Mouse (Mus musculus): ENCODE measurements around the gene Hba-a1. TPM values are rescaled to one million over a fixed set of nuclear protein-coding genes. Genes with fewer than 3 reads are reported as not detected.
"Not testable (repeated sequence)": the region's sequence is repeated elsewhere in the genome, so short reads cannot be mapped to it uniquely, and the experiment has no call there.

Gene Hba-a1
- total RNA-seq, 1 experiment from 2014 or later = 2,198 TPM

DNA sequence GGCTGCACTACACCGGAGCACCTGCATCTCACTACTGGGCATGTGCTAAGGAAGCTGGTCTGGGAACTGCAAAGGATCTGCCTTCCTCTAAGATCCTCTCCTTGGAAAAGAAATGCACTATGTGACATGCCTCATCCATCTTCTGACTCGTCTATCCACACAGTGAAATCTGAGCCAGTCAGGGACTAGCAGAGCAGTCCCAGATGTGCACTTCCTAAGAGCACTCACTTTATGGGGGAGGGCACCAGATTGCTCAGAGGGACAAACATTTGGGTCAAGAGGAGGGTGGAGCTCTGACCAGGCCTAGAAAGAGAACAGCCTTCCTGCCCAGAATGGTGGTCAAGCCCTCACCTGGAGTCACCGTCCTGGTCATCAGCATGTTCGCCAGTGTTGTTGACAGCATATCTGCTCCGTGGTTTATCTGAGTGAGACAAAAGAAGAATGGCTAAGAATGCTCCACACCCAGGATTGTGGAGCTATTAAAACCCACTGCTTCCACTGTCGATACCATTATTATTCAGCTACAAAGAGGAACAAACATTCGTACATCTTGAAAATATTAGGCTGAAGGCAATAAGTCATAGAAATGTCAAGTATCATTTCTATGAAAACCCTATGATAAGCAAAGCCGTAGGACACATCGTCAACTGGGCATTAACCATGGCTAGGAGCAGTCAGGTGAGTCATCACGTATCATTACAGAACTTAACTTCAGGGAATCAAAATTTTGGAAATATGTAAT, 20.5 kb upstream of the Hba-a1 start:
- no peak for DNase-seq

DNA sequence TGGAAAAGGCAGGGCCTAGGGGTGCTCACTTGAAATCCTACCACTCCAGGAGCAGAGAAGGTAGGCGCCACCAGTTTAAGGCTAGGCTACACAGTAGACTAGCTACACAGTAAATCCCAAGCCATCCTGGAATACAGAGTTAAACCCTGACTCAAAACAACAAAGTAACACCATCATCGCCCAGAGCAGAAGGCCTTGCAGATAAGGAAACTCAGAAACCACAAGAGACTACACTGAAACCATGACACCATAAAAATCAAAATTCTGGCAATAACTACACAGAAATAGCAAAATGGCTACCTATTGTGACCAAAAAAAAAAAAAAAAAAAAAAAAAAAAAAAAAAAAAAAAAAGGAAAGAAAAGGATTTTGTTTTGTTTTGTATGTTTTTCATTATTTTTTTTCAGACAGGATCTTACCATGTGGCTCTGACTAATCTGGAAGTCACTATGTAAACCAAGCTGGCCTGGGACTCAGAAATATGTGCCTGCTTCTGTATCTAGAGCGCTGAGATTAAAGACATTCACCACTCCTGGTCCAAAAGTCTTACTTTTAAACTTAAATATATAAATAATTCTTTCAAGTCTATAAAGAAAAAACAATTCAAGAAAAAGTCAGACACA, 18.1 kb upstream of the Hba-a1 start:
- no peak for DNase-seq

DNA sequence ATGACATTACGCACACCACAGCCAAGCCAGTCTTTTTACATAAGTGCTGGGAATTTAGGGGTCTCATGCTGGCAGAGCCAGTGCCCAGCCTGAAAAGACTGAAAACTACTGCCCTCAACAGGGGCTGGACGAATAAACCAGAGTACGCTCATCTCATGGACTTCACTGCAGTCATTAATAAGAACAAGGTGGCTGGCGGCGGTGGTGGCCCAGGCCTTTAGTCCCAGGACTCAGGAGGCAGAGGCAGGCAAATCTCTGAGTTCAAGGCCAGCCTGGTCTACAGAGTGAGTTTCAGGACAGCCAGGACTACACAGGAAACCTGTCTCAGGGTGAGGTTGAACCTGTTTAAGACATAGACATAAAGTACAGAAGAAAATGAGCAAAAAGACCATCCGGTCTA, 17.1 kb upstream of the Hba-a1 start:
- DNase-seq = no peak

DNA sequence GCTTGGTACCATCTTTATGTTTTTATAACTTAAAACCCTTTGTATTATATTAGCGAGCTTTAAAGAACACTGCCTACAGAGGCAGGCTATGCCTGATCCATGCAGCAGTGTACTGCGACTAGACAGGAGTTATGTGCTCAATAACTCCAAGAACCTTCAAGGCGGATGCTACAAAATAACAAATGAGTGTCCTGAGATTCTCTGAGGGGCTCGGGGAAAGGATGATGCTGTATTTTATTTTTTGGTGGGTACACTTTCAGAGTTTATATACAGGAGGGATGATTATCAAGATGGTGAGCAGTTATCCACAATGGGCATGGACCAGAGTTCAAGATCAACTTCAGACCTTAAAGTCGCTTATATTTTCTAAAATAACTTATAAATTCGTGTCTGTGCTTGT, 16.5 kb upstream of the Hba-a1 start:
- DNase-seq = no peak

DNA sequence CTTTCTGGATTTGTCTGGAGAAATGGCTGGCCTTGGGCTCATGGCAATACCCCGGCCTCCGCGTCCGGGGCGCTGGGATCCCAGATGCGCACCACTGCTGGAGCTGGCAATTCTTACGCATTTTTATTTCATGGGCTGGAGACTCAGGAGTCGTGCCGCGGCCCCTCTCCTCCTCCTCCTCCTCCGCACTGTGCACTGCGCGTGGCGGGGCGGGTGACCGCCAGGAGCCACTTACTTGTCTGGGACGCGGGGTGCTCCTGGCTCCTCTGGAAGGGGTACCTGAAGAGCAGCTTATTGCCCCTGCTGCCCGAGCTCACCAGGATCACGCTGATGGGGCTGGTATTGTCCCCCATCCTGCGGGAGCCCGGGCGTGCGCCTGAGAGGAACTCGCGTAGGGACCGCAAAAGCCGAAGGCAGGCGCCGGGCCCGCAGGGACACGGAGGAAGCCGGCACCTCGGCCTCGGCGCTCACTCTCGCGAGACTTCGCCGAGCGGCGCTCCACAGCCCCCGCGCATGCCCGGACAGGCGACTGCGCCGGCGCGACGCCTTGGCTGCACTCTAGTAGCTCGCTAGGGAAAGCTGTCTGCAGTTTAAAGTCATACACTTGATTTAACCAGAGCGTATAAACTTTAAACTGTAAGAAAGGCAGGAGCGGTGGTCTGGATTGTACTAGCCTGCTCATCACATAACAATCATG, 16.0 kb upstream of the Hba-a1 start, which contains the start of gene Nprl3:
TSS of gene Nprl3 (minus strand) at position 520 of the 697 bp plus-strand sequence.
- peak; percentile 98 for DNase-seq

DNA sequence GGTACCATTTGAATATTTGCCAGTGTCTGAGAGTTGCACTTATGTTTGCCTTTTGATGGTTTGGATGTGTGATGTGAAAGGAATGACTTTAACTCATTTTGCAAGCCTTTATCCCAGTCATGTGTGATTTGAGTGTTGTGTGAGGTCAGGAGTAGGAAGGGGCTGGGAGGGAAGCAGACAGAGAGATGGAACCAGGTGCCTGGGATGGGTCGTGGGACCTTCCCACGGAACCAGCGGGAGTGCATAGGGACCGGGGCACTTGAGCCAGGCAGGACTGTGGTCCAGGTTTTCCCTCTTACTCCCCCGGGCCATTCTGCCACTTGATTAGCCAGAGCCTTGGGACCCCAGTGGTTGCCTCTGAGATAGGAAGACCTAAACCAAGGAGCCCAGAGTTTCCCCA, 15.3 kb upstream of the Hba-a1 start:
- DNase-seq = no peak

DNA sequence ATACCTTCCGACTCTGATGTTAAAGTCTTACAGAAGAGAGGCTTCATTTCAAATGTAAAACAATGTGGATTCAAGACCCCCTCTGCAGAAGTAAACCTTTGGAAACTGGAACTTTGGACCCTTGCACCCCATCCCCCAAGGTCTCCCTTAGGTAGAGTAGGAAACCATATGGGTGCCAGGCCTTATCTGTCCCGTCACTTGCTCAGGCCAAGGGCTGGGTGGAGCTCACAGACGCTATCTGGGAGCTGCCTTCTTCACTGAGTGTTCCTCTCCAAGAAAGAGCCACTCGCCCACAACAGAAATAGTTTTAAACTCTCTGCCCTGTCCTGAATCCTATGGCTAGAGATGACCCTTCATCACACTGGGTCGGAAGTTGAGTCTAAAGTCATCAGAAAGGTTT, 14.4 kb upstream of the Hba-a1 start:
- no peak for DNase-seq

DNA sequence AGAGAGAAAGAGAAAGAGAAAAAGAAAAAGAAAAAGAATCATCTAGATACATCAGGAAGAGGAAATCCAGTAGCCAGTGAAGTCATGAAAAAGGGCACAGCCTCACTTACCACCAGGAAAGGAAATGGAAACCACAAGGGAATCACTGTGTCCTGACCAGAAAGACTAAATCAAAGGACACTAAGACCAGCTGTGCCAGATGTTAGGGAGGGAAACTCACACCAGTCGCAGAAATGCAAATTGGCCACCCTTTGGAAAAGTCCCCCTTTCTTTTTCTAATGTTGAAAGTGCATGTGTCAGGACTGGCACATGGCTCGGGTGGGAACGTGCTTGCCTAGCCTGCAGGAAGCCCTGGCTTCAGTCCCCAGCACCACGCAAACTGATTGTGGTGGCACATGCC, 12.1 kb upstream of the Hba-a1 start:
- no peak for DNase-seq

DNA sequence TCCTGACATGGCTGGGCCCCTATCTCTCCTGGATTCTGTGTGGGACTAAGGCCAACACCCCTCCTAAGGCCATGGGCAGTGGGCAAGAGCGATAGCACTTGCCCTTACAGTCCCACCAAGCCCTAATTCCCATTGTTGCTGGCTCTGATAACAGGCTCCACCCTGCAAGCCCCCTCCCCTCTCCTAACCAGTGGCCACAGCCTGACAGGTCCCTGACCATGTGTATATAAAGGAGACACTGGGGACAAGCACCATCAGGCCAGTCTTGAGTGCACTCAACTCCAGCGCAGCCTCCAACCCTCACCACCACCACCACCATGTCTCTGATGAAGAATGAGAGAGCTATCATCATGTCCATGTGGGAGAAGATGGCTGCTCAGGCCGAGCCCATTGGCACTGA, 7.0 kb upstream of the Hba-a1 start, which contains the start of gene Hba-x:
TSS of gene Hba-x (plus strand) at position 54 of the 400 bp plus-strand sequence.
- DNase-seq = no peak

DNA sequence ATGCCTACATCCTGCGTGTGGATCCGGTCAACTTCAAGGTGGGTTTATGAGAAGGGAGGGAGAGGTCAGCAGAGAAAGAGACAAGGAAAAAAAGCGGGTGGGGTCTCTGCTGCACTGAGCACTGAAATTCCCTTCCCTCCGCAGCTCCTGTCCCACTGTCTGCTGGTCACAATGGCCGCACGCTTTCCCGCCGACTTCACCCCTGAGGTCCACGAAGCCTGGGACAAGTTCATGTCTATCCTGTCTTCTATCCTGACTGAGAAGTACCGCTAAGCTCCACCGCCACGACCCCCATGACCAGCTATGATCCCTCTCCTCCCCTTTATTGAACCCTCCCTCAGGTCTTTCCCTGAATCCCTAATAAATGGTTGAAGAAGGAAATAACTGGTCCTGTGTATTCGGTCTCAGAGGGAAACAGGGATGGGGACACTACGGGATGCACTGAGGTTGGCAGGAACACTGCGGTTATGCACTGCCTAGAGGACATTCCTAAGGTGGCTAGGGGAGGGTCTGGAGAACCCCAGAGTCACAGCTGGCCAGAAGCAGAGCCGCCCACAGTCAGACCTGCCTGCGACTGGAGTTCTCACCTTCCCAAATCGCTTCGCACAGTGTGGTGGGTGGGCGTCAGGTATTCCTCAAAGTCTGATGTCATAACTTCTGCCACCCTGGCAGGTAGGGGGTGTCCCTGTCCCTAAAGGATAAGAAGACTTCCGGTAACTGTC, 5.4 kb upstream of the Hba-a1 start:
- no peak for DNase-seq

DNA sequence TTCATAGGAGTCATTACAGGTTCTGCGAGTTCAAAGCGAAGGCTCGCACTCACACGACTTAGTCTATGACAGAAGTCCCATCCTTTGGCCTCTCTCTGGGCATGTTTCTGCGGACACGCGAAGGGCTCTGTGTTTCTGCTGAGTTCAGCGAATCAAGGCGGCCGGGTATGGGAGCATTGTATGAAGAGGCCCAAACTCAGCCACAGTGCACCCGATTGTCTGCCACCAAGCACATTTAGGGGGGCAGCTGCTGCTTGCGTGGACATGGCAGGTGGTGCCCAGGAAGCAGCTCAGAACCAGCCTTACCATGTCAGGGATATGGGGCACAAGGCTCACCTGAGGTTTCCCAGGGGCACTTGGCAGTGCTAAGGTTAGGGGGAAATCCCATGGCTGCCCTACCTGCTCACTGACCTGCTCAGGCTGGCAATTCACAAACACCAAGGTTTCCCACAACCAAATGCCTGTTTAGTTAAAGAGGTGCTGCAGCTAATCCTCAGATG, 4.8 kb upstream of the Hba-a1 start:
- no peak for DNase-seq

DNA sequence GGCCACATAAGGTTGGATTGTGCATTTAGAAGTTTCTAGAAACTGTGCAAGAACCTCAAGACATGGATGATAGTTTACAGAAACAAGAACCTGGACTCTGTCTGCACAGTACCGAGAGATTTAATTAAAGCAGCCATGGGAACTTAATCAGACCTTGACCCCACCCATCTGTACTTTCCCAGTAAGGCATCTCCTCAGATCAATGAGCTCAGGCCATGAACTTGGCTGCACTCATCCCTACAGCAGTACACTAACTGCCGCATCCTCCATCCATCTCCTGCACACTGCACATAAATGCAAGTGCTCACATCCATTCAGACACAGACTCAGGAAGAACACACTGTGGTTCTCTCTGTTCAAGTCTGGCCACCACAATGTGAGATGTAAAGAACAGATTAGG, 2.7 kb upstream of the Hba-a1 start:
- no peak for DNase-seq

DNA sequence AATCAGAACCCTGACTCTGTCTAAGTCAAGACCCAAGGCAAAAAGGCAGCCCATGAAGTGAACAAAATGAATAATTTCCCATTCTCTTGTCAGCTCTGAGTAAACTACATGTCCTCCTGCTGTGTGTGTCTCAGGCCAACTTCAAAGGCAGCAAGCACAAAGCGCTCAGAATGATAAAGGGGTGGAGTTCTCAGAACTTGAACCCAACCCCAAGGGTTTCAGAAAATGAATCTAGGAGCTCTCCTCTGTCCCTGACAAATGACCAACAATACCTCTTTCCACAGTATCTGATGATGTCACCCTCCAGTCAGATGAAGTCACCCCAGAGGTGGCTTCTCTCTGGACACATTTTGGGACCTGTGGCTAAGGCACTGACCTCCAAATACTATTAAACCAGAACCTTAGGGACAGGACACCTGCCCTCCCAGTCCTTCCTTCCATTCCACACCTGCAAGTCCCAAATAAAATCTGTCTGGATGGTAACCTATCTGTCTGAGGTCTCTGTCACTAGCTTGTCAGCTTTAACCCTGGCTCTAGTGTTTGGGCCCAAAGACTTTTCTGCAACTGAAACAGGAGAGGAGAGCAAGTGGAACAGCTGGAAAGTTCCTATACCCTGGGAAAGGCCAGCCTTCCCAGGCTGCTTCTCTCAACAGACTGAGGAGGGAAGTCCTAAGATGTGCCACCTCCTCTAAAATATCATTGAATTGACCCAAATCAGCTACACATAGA, 1.7 kb upstream of the Hba-a1 start:
- DNase-seq = no peak

DNA sequence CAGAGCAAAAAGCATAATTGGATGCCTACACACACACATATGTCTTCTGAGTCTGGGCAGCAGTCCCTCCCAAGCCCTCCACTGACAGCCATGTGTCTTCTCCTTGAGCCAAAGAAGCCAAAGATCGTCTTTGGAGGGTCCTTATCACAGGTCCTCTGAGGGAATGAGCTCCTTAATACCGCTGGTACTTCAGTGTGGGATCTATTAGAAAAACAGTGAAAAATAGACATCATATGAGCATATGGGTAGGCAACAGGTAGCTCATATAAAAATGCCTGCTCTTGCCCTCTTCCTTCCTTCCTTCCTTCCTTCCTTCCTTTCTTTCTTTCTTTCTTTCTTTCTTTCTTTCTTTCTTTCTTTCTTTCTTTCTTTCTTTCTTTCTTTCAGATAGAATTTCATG, 1.3 kb downstream of the Hba-a1 start:
- not testable (repeated sequence) for DNase-seq

DNA sequence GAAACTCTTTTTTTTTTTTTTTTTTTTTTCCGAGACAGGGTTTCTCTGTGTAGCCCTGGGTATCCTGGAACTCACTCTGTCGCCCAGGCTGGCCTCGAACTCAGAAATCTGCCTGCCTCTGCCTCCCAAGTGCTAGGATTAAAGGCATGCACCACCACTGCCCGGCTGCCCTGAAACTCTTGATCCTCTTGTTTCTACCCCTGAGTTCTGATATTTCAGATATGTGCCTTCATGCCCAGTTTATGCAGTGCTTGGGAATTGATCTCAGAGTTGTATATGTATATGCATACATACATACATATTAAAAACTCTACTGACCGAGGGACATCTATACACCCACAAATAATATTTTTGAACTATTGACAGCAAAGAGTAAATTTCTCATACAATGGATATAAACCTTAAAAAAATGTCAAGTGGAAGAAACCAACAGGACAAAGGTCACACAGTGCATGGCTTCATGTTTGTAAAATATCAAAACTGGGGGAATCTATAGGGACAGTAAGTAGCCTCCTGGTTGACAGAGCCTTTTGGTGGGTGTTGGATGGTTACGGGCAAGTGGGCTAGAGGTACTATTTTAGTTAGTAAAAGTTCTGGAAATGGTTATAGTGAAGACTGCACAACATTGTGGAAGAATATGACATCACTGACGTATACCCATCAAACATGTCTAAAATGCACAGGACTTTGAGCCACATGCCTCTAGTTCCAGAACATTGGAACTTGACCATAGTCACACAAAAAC, 1.9 kb downstream of the Hba-a1 start:
- no peak for DNase-seq

DNA sequence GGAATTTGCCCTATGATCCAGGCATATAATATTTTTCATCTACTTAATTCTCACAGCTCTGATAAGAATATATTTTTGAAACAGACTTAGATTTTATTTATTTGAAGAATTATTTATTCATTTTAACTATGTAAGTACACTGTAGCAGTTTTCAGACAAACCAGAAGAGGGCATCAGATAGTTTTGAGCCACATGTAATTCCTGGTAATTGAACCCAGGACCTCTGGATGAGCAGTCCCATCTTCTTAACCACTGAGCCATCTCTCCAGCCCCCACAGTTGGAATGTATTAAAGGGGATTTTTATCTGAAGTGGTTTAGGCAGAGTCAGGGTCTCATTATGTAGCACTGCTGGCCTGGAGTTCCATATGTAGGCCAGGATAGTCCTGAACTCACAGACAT, 2.6 kb downstream of the Hba-a1 start:
- DNase-seq = not testable (repeated sequence)

DNA sequence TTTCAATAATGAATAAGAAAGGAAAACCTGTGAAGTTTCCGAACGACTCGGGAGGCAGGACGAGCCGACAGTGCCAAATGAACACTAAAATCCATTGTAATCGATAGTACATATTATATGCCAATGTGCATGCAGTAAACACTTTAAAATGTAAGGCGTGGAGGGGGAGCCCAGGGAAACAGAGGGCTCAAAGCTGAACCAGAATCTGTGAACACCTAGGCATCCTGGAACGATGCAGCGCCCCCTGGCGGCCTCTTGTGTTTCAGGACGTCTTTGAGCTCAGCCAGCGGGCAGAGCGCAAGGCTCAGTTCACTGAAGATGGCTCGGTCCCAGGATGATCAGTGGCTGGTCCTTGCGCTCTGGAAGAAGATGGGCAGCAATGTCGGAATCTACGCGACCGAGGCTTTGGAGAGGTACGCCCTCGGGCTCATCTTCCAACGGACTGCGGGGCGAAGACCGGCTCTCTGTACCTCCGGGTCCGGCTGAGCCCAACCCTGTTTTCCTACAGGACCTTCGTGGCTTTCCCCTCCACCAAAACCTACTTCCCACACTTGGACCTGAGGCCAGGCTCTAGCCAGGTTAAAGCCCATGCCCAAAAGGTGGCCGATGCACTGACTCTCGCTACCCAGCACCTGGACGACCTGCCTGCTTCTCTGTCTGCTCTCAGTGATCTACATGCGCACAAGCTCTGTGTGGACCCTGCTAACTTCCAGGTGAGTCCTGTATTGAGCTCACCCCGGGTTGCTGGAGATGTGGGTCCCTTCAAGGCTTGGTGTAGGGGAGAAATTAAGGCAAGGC, 3.6 kb downstream of the Hba-a1 start, which contains the start of gene Hbq1b:
TSS of gene Hbq1b (plus strand) at position 271 of the 798 bp plus-strand sequence.
- peak; percentile 80 for DNase-seq

DNA sequence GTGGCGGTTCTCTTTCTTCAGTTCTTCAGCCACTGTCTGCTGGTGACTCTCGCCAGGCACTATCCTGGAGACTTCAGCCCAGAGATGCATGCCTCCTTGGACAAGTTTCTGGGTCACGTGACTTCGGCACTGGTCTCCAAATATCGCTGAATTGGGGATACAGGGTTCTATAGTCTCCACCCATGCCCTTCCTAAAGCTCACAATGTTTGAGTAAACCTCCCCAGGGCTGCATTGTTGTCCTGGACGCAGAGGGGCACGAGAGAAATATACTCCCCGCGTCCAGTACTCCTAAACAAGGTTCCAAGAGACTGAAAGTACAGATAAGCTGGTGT, 4.1 kb downstream of the Hba-a1 start:
- no peak for DNase-seq

DNA sequence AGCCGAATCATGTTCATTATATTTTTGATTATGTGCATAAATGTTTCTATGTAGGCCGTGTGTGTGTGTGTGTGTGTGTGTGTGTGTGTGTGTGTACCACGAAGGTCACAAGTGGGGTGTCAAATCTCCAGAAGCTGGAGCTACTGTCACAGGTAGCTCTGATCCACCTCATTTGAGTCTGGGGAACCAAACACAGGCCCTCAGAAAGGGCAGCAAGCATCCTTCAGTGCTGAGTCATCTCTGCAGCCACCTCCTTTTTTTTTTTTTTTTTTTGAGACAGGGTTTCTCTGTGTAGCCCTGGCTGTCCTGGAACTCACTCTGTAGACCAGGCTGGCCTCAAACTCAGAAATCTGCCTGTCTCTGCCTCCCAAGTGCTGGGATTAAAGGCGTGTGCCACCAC, 9.5 kb downstream of the Hba-a1 start:
- not testable (repeated sequence) for DNase-seq

DNA sequence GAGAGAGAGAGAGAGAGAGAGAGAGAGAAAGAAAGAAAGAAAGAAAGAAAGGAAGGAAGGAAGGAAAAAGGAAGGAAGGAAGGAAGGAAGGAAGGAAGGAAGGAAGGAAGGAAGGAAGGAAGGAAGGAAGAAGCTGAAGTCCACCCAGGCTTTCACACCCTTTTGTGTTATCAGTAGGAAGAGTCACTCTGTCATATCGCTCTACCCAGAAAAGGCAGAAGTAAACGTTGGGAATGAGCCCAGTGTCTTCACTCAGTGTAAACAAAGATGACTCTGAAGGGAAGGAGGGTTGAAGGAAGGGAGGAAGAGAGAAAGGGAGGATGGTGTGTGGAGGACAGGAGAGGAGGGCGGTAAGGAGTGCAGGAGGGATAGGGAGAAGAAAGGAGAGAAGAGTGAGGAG, 10.2 kb downstream of the Hba-a1 start:
- not testable (repeated sequence) for DNase-seq
